9 mouse cellular contexts compared by ENCODE assay signal in genomic region chr5:113150871-113151553, GRCm38 (mm10).
DNase-seq lines count a peak whose midpoint lies in the region; ATAC-seq lines count a peak whose summit lies in the region.
"Had no signal": no experiment of that assay in that cellular context is flagged by ENCODE, and none has a peak within 500 bp of the region (broad histone marks: within the 10 kb centered on the region; RNA-seq: fewer than 3 reads in every experiment).

No protein-coding gene starts in this region.

- H3K4me2 ChIP-seq in heart, embryonic 16.5 days (ENCODE audit: low read depth, low read length), result no peak overlapping the region
- H3K4me2 ChIP-seq in hindbrain, embryonic 12.5 days (replicated peaks), result no peak overlapping the region
- H3K4me2 ChIP-seq in midbrain, embryonic 12.5 days (replicated peaks), result no peak overlapping the region

- H3K27me3 ChIP-seq in heart, embryonic 16.5 days (ENCODE audit: control insufficient read depth, insufficient read depth, low read length), result no peaks in the 10 kb centered on the region
- no peaks in the 10 kb centered on the region for H3K27me3 ChIP-seq in hindbrain, embryonic 12.5 days
- H3K27me3 ChIP-seq in midbrain, embryonic 12.5 days, result no peaks in the 10 kb centered on the region
- H3K27me3 ChIP-seq: CH12.LX had no signal

- H3K4me1 ChIP-seq in heart, embryonic 16.5 days (ENCODE audit: control insufficient read depth, insufficient read depth, low read length), result peaks cover 49% of the 10 kb centered on the region
- H3K4me1 ChIP-seq in hindbrain, embryonic 12.5 days, result peaks cover 39% of the 10 kb centered on the region
- H3K4me1 ChIP-seq in midbrain, embryonic 12.5 days, result peaks cover 42% of the 10 kb centered on the region

- 60% methylated on average over 9 of the region's 9 CpGs for WGBS in heart, embryonic 16.5 days
- WGBS in hindbrain, embryonic 12.5 days, result 66% methylated on average over 9 of the region's 9 CpGs
- 69% methylated on average over 9 of the region's 9 CpGs for WGBS in midbrain, embryonic 12.5 days

- H3K27ac ChIP-seq in heart, embryonic 16.5 days (ENCODE audit: low read length), result peak overlapping the region; percentile 75
- H3K27ac ChIP-seq in hindbrain, embryonic 12.5 days, result peak overlapping the region; percentile 73
- peak overlapping the region; percentile 43; the same call in 1 of the 2 replicates for H3K27ac ChIP-seq in midbrain, embryonic 12.5 days (replicated peaks)

- H3K4me3 ChIP-seq in heart, embryonic 16.5 days (ENCODE audit: low read length), result no peak overlapping the region
- no peak overlapping the region for H3K4me3 ChIP-seq in hindbrain, embryonic 12.5 days
- no peak overlapping the region for H3K4me3 ChIP-seq in midbrain, embryonic 12.5 days

- H3K9ac ChIP-seq in heart, embryonic 16.5 days (ENCODE audit: low read length), result no peak overlapping the region
- no peak overlapping the region for H3K9ac ChIP-seq in hindbrain, embryonic 12.5 days
- H3K9ac ChIP-seq in midbrain, embryonic 12.5 days (replicated peaks), result no peak overlapping the region

- H3K9me3 ChIP-seq in heart, embryonic 16.5 days (replicated peaks; ENCODE audit: control insufficient read depth, low read length), result no peaks in the 10 kb centered on the region
- no peaks in the 10 kb centered on the region for H3K9me3 ChIP-seq in hindbrain, embryonic 12.5 days (replicated peaks)
- no peaks in the 10 kb centered on the region for H3K9me3 ChIP-seq in midbrain, embryonic 12.5 days

- H3K36me3 ChIP-seq in heart, embryonic 16.5 days (ENCODE audit: control insufficient read depth, insufficient read depth), result no peaks in the 10 kb centered on the region
- no peaks in the 10 kb centered on the region for H3K36me3 ChIP-seq in hindbrain, embryonic 12.5 days
- no peaks in the 10 kb centered on the region for H3K36me3 ChIP-seq in midbrain, embryonic 12.5 days

- intact Hi-C loops in heart, postnatal 10 days (cut with DNase I), result loop anchor here (10.0 kb wide), 1 partner anchor 276 kb away; no protein-coding TSS in a partner anchor

- no peak for DNase-seq in heart, postnatal 10 days
- no peak for DNase-seq in right cerebral cortex, postnatal 25 days
- no peak for DNase-seq in kidney, postnatal 10 days

- no peak for ATAC-seq in heart, embryonic 16.5 days (replicated peaks; ENCODE audit: extremely low read depth, insufficient read depth, low FRiP score)
- ATAC-seq in common myeloid progenitor, adult 5-6 weeks (replicated peaks; ENCODE audit: low read depth, poor library complexity, severe bottlenecking), result peak; percentile 27; the same call in 1 of the 2 replicates
- ATAC-seq in hindbrain, embryonic 12.5 days (ENCODE audit: low FRiP score), result no peak
- ATAC-seq in midbrain, embryonic 12.5 days (ENCODE audit: low FRiP score, low read depth), result no peak
- ATAC-seq in activated CD4-positive, CD25-positive, alpha-beta regulatory T cell, adult 4 months, result no peak
